ENCODE assay signal across 13 mouse cellular contexts in the genomic region with DNA sequence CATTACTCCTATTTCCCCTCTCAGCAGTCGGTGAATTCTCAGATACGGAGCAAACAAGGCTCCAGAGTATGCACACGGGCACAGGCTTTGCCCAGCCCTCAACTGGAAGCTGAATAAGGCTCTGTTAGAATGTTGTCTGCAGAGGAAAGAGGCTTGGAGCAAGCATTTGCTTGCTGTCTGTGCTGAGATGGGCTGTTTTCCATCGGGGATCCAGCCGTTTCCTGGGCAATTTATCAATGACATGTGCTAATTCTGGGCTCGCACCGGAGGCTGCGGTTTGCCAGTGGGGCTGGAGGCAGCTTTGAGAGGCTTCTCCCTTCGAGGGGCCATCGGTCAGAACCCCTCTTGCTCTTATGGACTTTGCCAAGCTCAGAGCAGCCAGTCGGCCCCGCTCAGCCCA.
A peak's percentile ranks its signal among the peaks of the same experiment; 100 is the strongest.
DNase-seq lines count a peak whose midpoint lies in the region; ATAC-seq lines count a peak whose summit lies in the region.
"Had no signal": no experiment of that assay in that cellular context is flagged by ENCODE, and none has a peak within 500 bp of the region (broad histone marks: within the 10 kb centered on the region; RNA-seq: fewer than 3 reads in every experiment).

No protein-coding gene starts in this region.

- peak; percentile 37 to 46 for DNase-seq in layer of hippocampus, postnatal 14 days (ENCODE audit: low spot score in 2 of 2)
- DNase-seq in layer of hippocampus, adult 11-12 months (ENCODE audit: low spot score): no peak
- no peak for DNase-seq in embryonic facial prominence, embryonic 14.5 days (ENCODE audit: low spot score)
- DNase-seq in thymus, postnatal 10 days (ENCODE audit: low spot score in 2 of 2): no peak
- DNase-seq in cerebellum, postnatal 36 days: no peak
- no peak for DNase-seq in cerebellum, postnatal 4 days (ENCODE audit: low spot score in 2 of 2)
- DNase-seq: cerebellum, adult 8-10 months; heart, adult 2 months; kidney, adult 9 months had no signal

- H3K4me1 ChIP-seq in embryonic facial prominence, embryonic 14.5 days (ENCODE audit: control insufficient read depth, insufficient read depth, low read length): peaks cover 3% of the 10 kb centered on the region; the same call in 1 of the 2 replicates
- peaks cover 11% of the 10 kb centered on the region for H3K4me1 ChIP-seq in intestine, embryonic 15.5 days (replicated peaks)
- peaks cover 24% of the 10 kb centered on the region for H3K4me1 ChIP-seq in neural tube, embryonic 12.5 days

- ATAC-seq in embryonic facial prominence, embryonic 14.5 days (ENCODE audit: low read depth): no peak
- ATAC-seq in intestine, embryonic 15.5 days: no peak
- 0 out of 2 replicates have a peak, but pooled peaks have one; percentile 13 for ATAC-seq in neural tube, embryonic 12.5 days (ENCODE audit: low FRiP score, low read depth)
- ATAC-seq: activated CD4-positive, CD25-positive, alpha-beta regulatory T cell, adult 4 months had no signal

- H3K36me3 ChIP-seq in embryonic facial prominence, embryonic 14.5 days (ENCODE audit: control insufficient read depth, insufficient read depth, low read length): no peaks in the 10 kb centered on the region
- no peaks in the 10 kb centered on the region for H3K36me3 ChIP-seq in intestine, embryonic 15.5 days
- H3K36me3 ChIP-seq in neural tube, embryonic 12.5 days: no peaks in the 10 kb centered on the region

- no peaks in the 10 kb centered on the region for H3K27me3 ChIP-seq in embryonic facial prominence, embryonic 14.5 days (replicated peaks; ENCODE audit: control insufficient read depth, insufficient read depth, low read length)
- H3K27me3 ChIP-seq in intestine, embryonic 15.5 days (replicated peaks): no peaks in the 10 kb centered on the region
- H3K27me3 ChIP-seq in neural tube, embryonic 12.5 days (replicated peaks): 0 out of 2 replicates have a peak, but pooled peaks cover 7% of the 10 kb centered on the region

- no peak overlapping the region for H3K4me2 ChIP-seq in embryonic facial prominence, embryonic 14.5 days (ENCODE audit: low read depth, low read length)
- peak overlapping the region; percentile 32 for H3K4me2 ChIP-seq in intestine, embryonic 15.5 days (replicated peaks)
- peak overlapping the region; percentile 38 for H3K4me2 ChIP-seq in neural tube, embryonic 12.5 days (replicated peaks)

- 40% methylated on average over 12 of the region's 12 CpGs for WGBS in embryonic facial prominence, embryonic 14.5 days
- 13% methylated on average over 12 of the region's 12 CpGs for WGBS in intestine, embryonic 15.5 days
- WGBS in neural tube, embryonic 12.5 days: 13% methylated on average over 12 of the region's 12 CpGs

- no peak overlapping the region for H3K4me3 ChIP-seq in embryonic facial prominence, embryonic 14.5 days (ENCODE audit: low read depth, low read length)
- H3K4me3 ChIP-seq in intestine, embryonic 15.5 days (replicated peaks): no peak overlapping the region
- no peak overlapping the region for H3K4me3 ChIP-seq in neural tube, embryonic 12.5 days
- H3K4me3 ChIP-seq: heart, adult 2 months; megakaryocyte, embryonic 14.5 days had no signal

- no peaks in the 10 kb centered on the region for H3K9me3 ChIP-seq in embryonic facial prominence, embryonic 14.5 days (ENCODE audit: control insufficient read depth, low read length)
- no peaks in the 10 kb centered on the region for H3K9me3 ChIP-seq in intestine, embryonic 15.5 days
- H3K9me3 ChIP-seq in neural tube, embryonic 12.5 days: no peaks in the 10 kb centered on the region
- H3K9me3 ChIP-seq: megakaryocyte, embryonic 14.5 days had no signal

- H3K9ac ChIP-seq in embryonic facial prominence, embryonic 14.5 days (ENCODE audit: low read depth, low read length): peak overlapping the region; percentile 31; the same call in 1 of the 2 replicates
- no peak overlapping the region for H3K9ac ChIP-seq in intestine, embryonic 15.5 days
- 0 out of 2 replicates have a peak overlapping the region, but pooled peaks have one; percentile 35 for H3K9ac ChIP-seq in neural tube, embryonic 12.5 days

- H3K27ac ChIP-seq in embryonic facial prominence, embryonic 14.5 days (replicated peaks; ENCODE audit: low read depth, low read length): 0 out of 2 replicates have a peak overlapping the region, but pooled peaks have one; percentile 15
- no peak overlapping the region for H3K27ac ChIP-seq in intestine, embryonic 15.5 days
- peak overlapping the region; percentile 72 for H3K27ac ChIP-seq in neural tube, embryonic 12.5 days
- H3K27ac ChIP-seq: heart, adult 2 months had no signal

Comparison
In these comparisons a context has a peak if more than half of its experiments do, and no peak if none do; other contexts are left out.
1. DNase-seq: peak in layer of hippocampus, postnatal 14 days (2 of 2); none in layer of hippocampus, adult 11-12 months (single experiment), embryonic facial prominence, embryonic 14.5 days (single experiment), thymus, postnatal 10 days (0 of 2), cerebellum, postnatal 36 days (0 of 2) and cerebellum, postnatal 4 days (0 of 2).